8 mouse cellular contexts compared by ENCODE assay signal in genomic region chr4:150048478-150049156, GRCm38 (mm10). TPM values are rescaled to one million over a fixed set of nuclear protein-coding genes. Genes with fewer than 3 reads are reported as not detected.
DNase-seq lines count a peak whose midpoint lies in the region; ATAC-seq and TF ChIP-seq lines count a peak whose summit lies in the region.

No protein-coding gene starts in this region.

- peak overlapping the region; percentile 83 for H3K4me3 ChIP-seq in testis, adult 2 months (ENCODE audit: control insufficient read depth, low read depth, low read length)
- peak overlapping the region; percentile 42 for H3K4me3 ChIP-seq in embryonic facial prominence, embryonic 12.5 days
- peak overlapping the region; percentile 51 for H3K4me3 ChIP-seq in hindbrain, embryonic 16.5 days (ENCODE audit: low read length)
- H3K4me3 ChIP-seq in lung, postnatal 0 days (ENCODE audit: low read depth, low read length) = peak overlapping the region; percentile 56
- peak overlapping the region; percentile 52 for H3K4me3 ChIP-seq in stomach, postnatal 0 days (ENCODE audit: low read depth, low read length)

- 1% methylated on average over 47 of the region's 49 CpGs for WGBS in embryonic facial prominence, embryonic 12.5 days
- WGBS in hindbrain, embryonic 16.5 days = under 1% methylated on average over 49 of the region's 49 CpGs
- under 1% methylated on average over 47 of the region's 49 CpGs for WGBS in lung, postnatal 0 days
- under 1% methylated on average over 47 of the region's 49 CpGs for WGBS in stomach, postnatal 0 days

- H3K36me3 ChIP-seq in testis, adult 2 months (ENCODE audit: control insufficient read depth, insufficient read depth, low read length) = no peaks in the 10 kb centered on the region
- H3K36me3 ChIP-seq in embryonic facial prominence, embryonic 12.5 days = no peaks in the 10 kb centered on the region
- no peaks in the 10 kb centered on the region for H3K36me3 ChIP-seq in hindbrain, embryonic 16.5 days (ENCODE audit: control insufficient read depth, insufficient read depth, low read length)
- H3K36me3 ChIP-seq in lung, postnatal 0 days (ENCODE audit: insufficient read depth, low read length) = no peaks in the 10 kb centered on the region
- H3K36me3 ChIP-seq in stomach, postnatal 0 days (ENCODE audit: control insufficient read depth, insufficient read depth, low read length) = no peaks in the 10 kb centered on the region

- no peak for DNase-seq in testis, postnatal 14 days (ENCODE audit: low spot score)
- peak; percentile 41 for DNase-seq in lung, postnatal 0 days (ENCODE audit: low spot score)
- peak; percentile 48 for DNase-seq in stomach, postnatal 0 days (ENCODE audit: low spot score)
- no peak for DNase-seq in thymus, adult 18-20 months
- DNase-seq in ovary, adult 18-20 months (ENCODE audit: low spot score) = no peak

- peak overlapping the region; percentile 84 for H3K27ac ChIP-seq in testis, adult 2 months (ENCODE audit: control insufficient read depth, insufficient read depth, low read depth, low read length)
- no peak overlapping the region for H3K27ac ChIP-seq in embryonic facial prominence, embryonic 12.5 days
- no peak overlapping the region for H3K27ac ChIP-seq in hindbrain, embryonic 16.5 days (ENCODE audit: low read depth, low read length)
- H3K27ac ChIP-seq in lung, postnatal 0 days (ENCODE audit: low read length) = peak overlapping the region; percentile 62; the same call in 1 of the 2 replicates
- H3K27ac ChIP-seq in stomach, postnatal 0 days (replicated peaks) = peak overlapping the region; percentile 58

- TF ChIP-seq EP300 in lung, postnatal 0 days (IDR thresholded peaks at IDR 0.05) = no peak
- TF ChIP-seq EP300 in stomach, postnatal 0 days (optimal IDR thresholded peaks at IDR 0.05) = no peak

- no peaks in the 10 kb centered on the region for H3K27me3 ChIP-seq in testis, adult 2 months (ENCODE audit: control insufficient read depth, insufficient read depth, low read length)
- peaks cover 50% of the 10 kb centered on the region for H3K27me3 ChIP-seq in embryonic facial prominence, embryonic 12.5 days
- H3K27me3 ChIP-seq in hindbrain, embryonic 16.5 days (replicated peaks; ENCODE audit: control insufficient read depth, insufficient read depth, low read length) = peaks cover 37% of the 10 kb centered on the region
- no peaks in the 10 kb centered on the region for H3K27me3 ChIP-seq in lung, postnatal 0 days (replicated peaks; ENCODE audit: insufficient read depth, low read length)
- H3K27me3 ChIP-seq in stomach, postnatal 0 days (ENCODE audit: control insufficient read depth, insufficient read depth, low read length) = peaks cover 2% of the 10 kb centered on the region; the same call in 1 of the 2 replicates

- peaks cover 9% of the 10 kb centered on the region for H3K4me1 ChIP-seq in testis, adult 2 months (ENCODE audit: control insufficient read depth, insufficient read depth, low read length)
- H3K4me1 ChIP-seq in embryonic facial prominence, embryonic 12.5 days = peaks cover 19% of the 10 kb centered on the region; the same call in 1 of the 2 replicates
- peaks cover 18% of the 10 kb centered on the region for H3K4me1 ChIP-seq in hindbrain, embryonic 16.5 days (ENCODE audit: control insufficient read depth, insufficient read depth, low read depth, low read length)
- peaks cover 7% of the 10 kb centered on the region; the same call in 1 of the 2 replicates for H3K4me1 ChIP-seq in lung, postnatal 0 days (ENCODE audit: insufficient read depth, low read depth, low read length)
- no peaks in the 10 kb centered on the region; the same call in 1 of the 2 replicates for H3K4me1 ChIP-seq in stomach, postnatal 0 days (replicated peaks; ENCODE audit: control insufficient read depth, insufficient read depth)

- H3K9ac ChIP-seq in embryonic facial prominence, embryonic 12.5 days = peak overlapping the region; percentile 35
- peak overlapping the region; percentile 59 for H3K9ac ChIP-seq in hindbrain, embryonic 16.5 days (ENCODE audit: low read depth, low read length)
- H3K9ac ChIP-seq in lung, postnatal 0 days (replicated peaks; ENCODE audit: low read depth) = peak overlapping the region; percentile 56
- peak overlapping the region; percentile 68 for H3K9ac ChIP-seq in stomach, postnatal 0 days (ENCODE audit: low read length)

- no peak for TF ChIP-seq CTCF in testis, adult 2 months (IDR thresholded peaks at IDR 0.05; ENCODE audit: control insufficient read depth, insufficient read depth, insufficient replicate concordance, low read depth, low read length)
- TF ChIP-seq CTCF in lung, postnatal 0 days (IDR thresholded peaks at IDR 0.05) = no peak
- no peak for TF ChIP-seq CTCF in stomach, postnatal 0 days (IDR thresholded peaks at IDR 0.05; ENCODE audit: low read depth)

- peak overlapping the region; percentile 83 for H3K4me2 ChIP-seq in embryonic facial prominence, embryonic 12.5 days (replicated peaks)
- H3K4me2 ChIP-seq in hindbrain, embryonic 16.5 days (ENCODE audit: low read length) = peak overlapping the region; percentile 95
- peak overlapping the region; percentile 89 for H3K4me2 ChIP-seq in lung, postnatal 0 days (replicated peaks; ENCODE audit: low read depth, low read length)
- H3K4me2 ChIP-seq in stomach, postnatal 0 days (replicated peaks; ENCODE audit: low read depth) = peak overlapping the region; percentile 95

- TF ChIP-seq POLR2A in testis, adult 2 months (IDR thresholded peaks at IDR 0.05; ENCODE audit: control insufficient read depth, low read depth, low read length) = 0 out of 2 replicates have a peak, but pooled peaks have one; percentile 0

- 0 out of 2 replicates have a peak, but pooled peaks have one; percentile 17 for ATAC-seq in embryonic facial prominence, embryonic 12.5 days (ENCODE audit: insufficient number of reproducible peaks, insufficient read depth, low FRiP score, low TSS enrichment)
- ATAC-seq in hindbrain, embryonic 16.5 days = no peak; the same call in 1 of the 2 replicates
- peak; percentile 60 for ATAC-seq in lung, postnatal 0 days
- ATAC-seq in stomach, postnatal 0 days (ENCODE audit: low FRiP score, low TSS enrichment) = peak; percentile 45

- no peaks in the 10 kb centered on the region for H3K9me3 ChIP-seq in embryonic facial prominence, embryonic 12.5 days
- H3K9me3 ChIP-seq in hindbrain, embryonic 16.5 days (ENCODE audit: control insufficient read depth, low read length) = no peaks in the 10 kb centered on the region
- H3K9me3 ChIP-seq in lung, postnatal 0 days (ENCODE audit: low read length) = no peaks in the 10 kb centered on the region
- no peaks in the 10 kb centered on the region for H3K9me3 ChIP-seq in stomach, postnatal 0 days (ENCODE audit: control insufficient read depth, low read length)

RNA-seq across cellular contexts. Expression of gene Gpr157, which starts 38.5 kb away (rescaled TPM):
- 0.96 and 1.3 TPM in 2 replicates for polyA plus RNA-seq in testis, adult 2 months (2012; rRNA removed)
- 0.75 and 1.1 TPM in 2 replicates for polyA plus RNA-seq in embryonic facial prominence, embryonic 12.5 days (2016; fragmentation: Nextera tagmentation; extraction: Ambion mirVana)
- 0.50 and 0.54 TPM in 2 replicates for polyA plus RNA-seq in hindbrain, embryonic 16.5 days (2015; fragmentation: Nextera tagmentation; extraction: Ambion mirVana)
- 1.6 TPM in 2 replicates for polyA plus RNA-seq in lung, postnatal 0 days (2015; fragmentation: Nextera tagmentation; extraction: Ambion mirVana)
- 0.55 and 0.75 TPM in 2 replicates for polyA plus RNA-seq in stomach, postnatal 0 days (2015; fragmentation: Nextera tagmentation; extraction: Ambion mirVana)

RNA-seq across cellular contexts. Expression of gene H6pd, which starts 39.8 kb away (rescaled TPM):
- 7.2 and 7.3 TPM in 2 replicates for polyA plus RNA-seq in testis, adult 2 months (2012; rRNA removed)
- 7.4 and 8.4 TPM in 2 replicates for polyA plus RNA-seq in embryonic facial prominence, embryonic 12.5 days (2016; fragmentation: Nextera tagmentation; extraction: Ambion mirVana)
- 2.9 and 3.5 TPM in 2 replicates for polyA plus RNA-seq in hindbrain, embryonic 16.5 days (2015; fragmentation: Nextera tagmentation; extraction: Ambion mirVana)
- 44.8 and 45.8 TPM in 2 replicates for polyA plus RNA-seq in lung, postnatal 0 days (2015; fragmentation: Nextera tagmentation; extraction: Ambion mirVana)
- polyA plus RNA-seq in stomach, postnatal 0 days (2015; fragmentation: Nextera tagmentation; extraction: Ambion mirVana) = 11.8 and 12.3 TPM in 2 replicates

Comparison
In these comparisons a context has a peak if more than half of its experiments do, and no peak if none do; other contexts are left out.
1. H3K27ac ChIP-seq: peak in testis, adult 2 months (single experiment), lung, postnatal 0 days (single experiment) and stomach, postnatal 0 days (single experiment); none in embryonic facial prominence, embryonic 12.5 days (single experiment) and hindbrain, embryonic 16.5 days (single experiment).
2. DNase-seq: peak in lung, postnatal 0 days (single experiment) and stomach, postnatal 0 days (single experiment); none in testis, postnatal 14 days (single experiment), thymus, adult 18-20 months (0 of 2) and ovary, adult 18-20 months (single experiment).
3. Peak in every context shown above with its lines, with median percentiles within 50 percentile points of each other: H3K4me3 ChIP-seq, H3K4me2 ChIP-seq and H3K9ac ChIP-seq.